Mouse (Mus musculus): ENCODE results near the gene Rnasek.

The Rnasek gene

DNA sequence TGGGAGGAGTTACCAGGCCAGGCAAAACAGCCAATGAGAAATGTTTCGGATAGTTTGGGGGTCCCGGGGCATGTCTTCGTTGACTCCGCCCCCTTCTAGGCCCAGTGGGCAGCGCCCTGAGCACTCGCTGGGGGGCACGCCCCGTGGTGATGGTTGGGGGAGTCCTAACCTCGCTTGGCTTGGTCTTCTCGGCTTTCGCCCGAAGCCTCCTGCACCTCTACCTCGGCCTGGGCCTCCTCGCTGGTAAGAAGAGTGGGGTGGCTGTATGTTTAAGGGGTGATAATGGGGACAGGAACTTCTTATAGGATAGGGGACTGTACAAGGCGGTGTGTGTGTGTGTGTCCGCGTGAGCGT is 24.8 kb downstream of the Rnasek start:
- DNase-seq: no peak

DNA sequence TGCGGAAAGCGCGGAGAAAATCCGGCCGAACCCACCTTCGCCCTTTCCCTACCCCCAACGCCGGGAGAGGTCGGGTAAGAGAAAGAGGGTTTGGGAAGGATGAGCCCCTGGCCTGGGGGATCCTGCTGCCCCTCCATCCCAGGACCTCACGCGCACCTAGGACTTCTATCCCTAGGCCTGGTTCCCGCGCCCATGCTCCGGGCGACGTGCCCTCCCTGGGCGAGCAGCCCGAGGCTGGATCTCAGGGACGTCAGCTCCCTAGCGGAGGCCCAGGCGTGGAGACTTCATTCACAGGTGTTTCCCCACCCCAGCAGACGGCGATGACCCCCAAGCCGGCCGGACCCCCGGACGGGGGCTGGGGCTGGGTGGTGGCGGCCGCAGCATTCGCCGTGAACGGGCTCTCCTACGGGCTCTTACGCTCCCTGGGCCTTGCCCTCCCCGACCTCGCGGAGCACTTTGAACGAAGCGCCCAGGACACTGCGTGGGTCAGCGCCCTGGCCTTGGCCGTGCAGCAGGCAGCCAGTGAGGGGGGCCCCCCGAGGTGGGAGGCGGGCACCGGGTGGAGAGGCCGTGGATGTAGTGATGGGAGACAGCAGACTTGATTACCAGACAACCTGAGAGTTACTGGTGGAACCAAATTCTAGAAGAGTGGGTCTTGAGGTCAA is 25.3 kb downstream of the Rnasek start:
- DNase-seq: peak in 1 of 2 experiments; percentile 32

DNA sequence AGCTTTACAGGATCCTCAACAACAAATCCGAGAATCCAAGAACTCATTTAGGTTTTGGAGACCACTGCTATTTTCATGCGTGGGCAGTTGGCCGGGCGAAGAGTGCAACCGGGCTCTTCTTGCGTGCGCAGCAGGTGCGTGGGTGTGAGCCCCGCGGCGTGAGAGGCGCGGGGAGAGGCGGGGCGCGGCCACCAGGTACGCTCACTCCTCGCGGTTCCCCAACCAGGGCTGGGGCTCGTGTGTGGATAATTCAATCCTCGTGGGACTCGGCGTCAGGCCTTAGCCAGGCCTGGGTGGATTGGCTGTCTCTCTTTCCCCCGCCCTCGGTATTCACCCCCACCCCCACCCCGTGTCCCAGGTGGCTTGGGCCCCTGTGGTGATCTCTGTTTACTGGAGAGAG is 25.9 kb downstream of the Rnasek start:
- DNase-seq: peak; percentile 30 to 32

DNA sequence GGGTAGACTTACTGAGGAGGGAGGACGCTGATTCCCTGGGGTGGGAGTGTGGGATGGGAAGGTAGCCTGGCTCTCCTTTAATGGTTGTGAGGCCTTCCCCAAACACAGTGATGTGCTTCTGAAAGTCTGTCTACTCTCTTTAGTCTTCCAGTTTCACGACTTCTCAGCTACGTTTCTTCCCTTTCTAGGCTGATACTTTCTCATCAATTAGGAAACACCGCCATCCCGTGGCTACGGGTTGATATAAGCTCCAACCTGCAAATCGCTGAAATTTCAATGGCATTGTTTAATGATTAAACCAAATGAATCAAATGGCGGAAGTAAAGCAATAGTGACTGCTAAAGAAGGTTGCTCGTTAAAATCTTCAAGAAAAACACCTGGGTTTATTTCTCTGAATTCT is 26.7 kb downstream of the Rnasek start:
- DNase-seq: peak; percentile 70 to 77

DNA sequence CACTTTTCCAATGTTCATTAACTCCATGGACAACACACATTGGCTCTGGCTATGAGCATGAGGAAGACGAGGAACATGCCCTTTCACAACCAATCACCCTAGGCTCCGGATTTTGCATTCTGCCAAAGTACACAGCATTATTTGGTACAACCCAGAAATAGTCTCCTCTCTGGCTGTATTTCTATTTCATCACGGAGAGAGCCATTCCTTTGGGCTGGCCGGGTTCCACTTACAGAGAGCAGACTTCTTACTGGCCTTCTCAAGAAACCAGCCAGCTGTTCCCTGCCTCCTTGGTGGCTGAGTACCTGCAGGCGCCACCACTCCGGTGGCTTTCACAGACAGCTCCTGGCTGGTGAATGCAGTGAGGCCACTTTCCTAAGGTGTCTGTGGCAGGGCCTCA is 27.2 kb downstream of the Rnasek start, which contains the start of gene Slc16a11:
TSS of gene Slc16a11 (plus strand) at position 330 of the 400 bp plus-strand sequence.
- DNase-seq: no peak

DNA sequence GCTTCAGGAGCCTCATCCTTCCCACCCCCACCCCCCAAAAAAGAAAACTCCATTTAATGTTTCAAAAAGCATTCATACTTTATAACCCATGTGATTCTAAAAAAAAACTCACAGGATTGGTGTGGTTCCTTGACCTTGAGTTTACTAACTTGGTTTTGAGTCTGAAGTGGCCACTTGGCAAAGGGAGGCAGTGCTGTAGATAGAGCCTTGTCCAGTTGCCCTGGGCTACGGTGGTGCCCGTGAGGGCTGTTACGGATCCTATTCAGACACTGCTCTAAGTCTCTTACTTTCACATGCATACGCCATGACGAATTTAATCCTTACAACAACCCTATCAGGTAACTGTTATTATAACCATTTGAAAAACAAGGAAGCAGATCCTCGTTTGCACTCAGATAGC is 27.7 kb downstream of the Rnasek start:
- no peak for DNase-seq

DNA sequence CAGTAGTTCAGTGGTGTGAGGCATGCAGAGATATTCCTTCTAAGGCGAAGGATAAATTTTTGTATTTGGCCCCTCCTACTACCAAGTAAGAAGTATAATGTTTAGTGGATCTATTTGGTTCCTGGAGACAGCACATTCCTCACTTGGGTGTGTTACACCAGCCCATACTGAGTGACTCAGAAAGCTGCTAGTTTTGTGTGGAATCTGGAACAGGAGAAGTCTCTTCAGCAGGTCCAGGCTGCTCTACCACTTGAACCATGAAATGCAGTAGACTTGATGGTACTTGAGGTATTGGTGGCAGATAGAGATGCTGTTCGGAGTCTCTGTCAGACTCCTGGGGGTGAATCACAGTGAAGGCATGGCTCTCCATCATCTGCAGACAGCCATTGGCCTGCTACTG is 29.0 kb downstream of the Rnasek start:
- DNase-seq: no peak

DNA sequence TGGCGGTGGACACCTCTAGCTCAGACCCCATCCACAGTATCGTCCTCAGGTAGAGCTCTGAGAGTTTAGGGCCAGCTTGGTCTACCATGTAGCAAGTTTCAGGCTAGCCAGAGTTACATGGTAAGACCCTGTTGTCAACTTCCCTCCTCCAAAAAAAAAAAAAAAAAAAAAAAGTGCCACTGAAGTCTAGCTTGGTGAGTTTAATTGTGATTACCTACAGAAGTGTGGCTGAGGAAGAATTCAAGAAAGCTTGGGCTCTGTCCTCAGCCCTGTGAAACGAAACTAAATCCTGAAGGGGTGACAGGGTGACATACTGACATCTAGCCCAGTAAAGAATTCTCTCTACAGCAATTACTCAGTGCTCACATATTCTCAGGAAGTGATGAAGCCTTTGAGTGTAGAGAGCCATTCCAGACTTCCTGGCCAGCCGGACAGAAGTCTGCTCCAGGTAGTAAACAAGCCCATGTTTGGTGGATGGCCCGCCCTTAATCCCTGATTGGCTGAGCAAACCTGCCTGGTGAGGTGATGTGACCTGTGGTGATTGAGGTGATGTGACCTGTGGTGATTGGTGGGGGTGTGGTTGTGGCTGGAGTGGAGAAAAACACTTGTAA is 30.8 kb downstream of the Rnasek start:
- no peak for DNase-seq

DNA sequence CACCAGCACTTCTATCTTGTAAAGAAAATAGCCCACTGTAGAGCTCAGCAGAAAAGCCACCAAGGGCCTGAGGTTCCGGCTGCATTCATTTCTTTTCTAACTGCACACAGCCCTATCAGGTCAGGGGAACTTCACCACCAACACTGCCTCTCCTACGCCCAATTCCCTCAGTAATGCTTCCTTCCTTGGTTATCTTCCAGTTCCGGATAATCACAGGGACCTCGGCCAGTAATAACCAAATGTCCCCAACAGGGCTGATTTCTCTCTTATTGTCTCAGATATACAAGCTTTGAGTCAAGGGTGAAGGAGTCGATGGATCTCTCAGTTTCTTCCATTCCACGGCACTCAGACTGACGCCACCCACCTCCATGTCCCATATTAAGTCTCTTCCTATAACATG is 32.4 kb downstream of the Rnasek start:
- no peak for DNase-seq

DNA sequence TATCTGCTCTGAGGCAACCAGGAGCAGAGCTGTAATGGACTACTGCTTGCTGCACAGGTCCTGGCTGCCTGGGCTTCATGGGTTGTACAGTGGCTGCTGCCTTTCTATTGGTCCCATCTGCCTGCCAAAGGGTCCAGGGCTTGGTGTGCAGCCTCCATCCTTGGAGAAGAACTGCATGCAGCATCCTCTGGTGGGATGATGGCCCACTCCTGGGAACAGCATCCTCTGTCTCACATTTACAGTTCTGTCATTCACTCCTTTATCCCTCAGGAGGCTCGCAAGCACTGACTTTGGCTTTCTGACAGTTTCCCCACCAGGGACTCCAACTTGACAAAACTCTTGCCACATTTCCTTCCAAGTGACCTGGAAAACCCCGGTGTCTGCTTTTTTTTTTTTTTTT is 32.8 kb downstream of the Rnasek start:
- DNase-seq: no peak

DNA sequence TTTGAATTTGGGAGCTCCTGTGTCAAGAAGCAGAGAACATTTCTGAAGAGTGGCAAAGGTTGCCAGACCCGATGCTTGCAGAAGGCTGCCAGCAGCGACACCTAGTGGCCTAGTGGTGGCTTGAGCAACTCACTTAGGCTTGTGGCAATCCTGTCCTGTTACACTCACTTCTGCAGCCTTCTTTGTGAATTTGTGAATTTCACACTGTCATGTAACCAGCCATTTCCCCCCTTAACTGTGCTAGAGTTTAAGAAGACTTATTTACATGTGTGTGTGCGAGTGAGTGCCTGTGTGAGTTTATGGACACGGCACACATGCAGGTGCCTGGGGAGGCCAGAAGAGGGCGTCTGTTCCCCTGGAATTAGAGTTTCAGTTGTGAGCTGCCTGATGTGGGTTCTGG is 38.0 kb downstream of the Rnasek start:
- peak; percentile 80 to 82 for DNase-seq

DNA sequence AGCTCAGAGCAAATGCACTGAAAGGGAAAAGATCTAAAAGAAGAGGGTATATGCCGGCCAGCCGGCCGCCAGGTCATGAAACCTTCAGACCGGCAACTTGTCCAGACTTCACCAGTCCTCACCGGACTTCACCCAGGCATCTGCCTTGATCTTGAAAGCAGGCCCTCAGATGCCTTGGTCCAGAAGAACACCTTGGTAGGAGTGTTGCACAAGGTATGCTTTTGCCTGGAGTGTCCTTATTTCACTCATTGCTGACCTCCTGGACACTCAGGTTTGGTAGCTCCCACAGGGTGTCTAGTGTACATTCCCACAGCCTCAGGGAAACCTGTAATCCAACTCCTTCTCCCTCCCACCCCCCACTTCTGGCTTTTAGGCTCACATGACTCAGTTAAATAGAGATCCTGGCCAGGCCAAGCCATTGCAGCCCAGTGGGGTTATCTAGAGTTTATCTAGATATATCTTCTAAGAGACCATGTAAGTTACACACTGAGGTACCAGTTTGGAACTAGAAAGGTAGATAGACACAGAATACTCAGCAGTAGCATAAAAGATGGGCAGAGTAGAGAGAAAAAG is 39.5 kb downstream of the Rnasek start:
- DNase-seq: no peak

DNA sequence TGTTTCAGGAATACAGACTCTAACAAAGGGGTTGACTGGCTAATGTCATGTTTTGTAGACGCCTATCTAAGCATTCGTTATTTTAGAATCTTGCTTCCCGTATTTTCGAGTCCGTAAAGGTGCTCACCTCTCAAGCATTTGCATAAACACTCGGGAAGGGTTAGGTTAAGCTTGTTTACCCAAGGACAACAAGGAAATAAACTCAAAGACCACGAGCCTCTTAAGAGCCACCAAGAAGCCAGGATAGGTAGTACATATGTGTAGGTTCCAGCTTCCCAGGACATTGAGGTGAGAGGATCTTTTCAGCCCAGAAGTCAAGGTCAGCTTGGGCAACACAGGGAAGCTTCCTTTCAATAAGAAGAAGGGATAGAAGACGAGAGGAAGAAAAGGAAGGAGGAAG is 40.5 kb downstream of the Rnasek start:
- DNase-seq: no peak

DNA sequence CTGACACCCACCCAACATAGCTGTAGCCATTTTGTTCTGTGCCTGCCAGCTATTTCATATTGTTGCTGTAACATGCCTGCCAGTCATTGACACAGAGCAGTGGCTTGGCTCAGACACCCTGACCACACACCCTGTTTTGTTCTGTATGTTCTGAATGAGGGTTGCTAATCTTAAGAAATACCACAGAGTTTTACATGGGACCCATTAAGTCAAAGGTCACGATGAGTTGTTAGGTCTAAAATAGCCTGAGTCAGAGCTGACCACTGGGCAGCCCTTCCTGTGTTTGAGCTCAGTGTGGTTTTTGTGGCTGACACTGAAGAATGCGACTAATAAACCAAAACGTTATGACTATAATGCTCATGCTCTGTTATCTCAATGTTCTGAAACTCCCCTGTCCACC is 41.3 kb downstream of the Rnasek start:
- DNase-seq: no peak

DNA sequence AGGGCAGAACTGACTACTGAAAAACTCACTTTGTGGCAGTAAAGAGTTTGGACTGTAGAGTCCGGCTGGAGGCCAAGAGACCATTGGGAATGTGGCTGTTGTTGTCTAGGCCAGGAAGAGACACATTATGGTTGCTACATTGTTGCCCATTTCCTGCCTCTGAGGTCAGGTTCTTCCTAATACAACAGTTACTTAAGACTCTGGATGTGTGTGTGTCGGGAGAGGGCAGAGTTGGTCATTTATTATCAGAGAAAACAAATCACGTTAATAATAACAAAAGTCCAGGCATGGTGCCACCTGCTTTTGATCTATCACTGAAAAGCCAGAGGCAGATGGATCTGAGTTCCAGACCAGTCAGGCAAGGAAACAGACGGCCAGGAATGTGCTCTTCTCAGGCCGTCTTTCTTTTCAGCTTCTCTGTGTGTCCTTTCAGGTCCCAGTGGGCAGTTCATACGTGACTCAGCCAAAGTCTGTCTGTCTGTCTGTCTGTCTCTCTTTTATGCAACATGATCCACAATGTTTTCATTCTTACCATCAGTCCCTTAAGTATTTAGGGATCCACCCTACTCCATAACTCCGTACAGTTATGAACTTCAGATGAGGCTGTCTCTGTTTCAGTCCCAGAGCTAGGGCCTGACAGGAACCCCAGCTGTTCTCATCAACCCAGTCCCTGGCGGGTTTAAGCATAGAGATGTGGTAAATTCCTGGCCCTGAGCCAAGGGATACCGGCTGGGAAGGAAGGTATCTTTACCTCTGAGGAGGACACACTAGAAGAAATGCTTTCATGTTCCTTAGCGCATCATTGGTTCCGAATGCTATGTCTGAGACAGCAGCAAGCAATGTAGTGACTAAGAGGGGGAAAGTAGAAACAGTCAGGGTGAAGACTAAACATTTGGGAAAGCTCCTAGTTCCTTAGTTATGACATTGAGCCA is 46.0 kb downstream of the Rnasek start:
- DNase-seq: no peak

DNA sequence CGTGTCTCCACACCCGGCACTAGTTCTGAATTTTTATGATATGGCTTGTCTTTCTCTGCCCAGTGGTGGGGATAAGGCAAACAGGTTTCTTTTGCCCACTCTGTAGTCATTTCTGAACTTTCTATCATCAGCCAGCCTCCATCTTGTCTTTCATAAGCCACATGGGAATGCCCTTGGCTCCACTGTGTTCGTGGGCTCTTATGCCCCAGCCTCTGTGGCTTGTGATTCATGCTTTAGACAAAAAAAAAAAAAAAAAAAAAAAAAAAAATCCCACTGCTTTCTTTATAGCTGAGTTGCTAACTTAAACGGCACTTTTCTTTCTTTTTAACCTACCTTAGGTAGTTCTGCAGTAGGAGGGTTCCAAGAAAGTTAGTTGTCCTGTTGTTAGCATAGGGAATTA is 47.5 kb downstream of the Rnasek start:
- DNase-seq: no peak

DNA sequence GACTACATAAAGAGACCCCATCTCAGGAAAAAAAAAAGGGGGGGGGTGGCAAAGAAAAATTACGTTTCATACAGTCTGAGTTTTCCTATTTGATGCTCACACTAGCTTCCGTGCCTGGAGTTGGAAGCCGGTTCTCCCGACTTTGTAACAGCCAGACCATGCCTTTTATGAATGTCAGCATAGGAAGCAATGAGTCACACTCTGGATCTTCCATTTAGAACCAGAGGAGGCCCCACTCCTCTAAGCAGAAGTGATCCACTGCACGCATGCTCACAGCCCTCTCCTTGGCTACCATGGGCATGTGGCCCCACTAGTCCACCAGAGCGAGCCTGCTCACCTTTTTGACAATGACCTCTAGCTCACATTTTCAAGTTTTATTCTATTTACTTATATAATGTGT is 48.5 kb downstream of the Rnasek start:
- DNase-seq: no peak

DNA sequence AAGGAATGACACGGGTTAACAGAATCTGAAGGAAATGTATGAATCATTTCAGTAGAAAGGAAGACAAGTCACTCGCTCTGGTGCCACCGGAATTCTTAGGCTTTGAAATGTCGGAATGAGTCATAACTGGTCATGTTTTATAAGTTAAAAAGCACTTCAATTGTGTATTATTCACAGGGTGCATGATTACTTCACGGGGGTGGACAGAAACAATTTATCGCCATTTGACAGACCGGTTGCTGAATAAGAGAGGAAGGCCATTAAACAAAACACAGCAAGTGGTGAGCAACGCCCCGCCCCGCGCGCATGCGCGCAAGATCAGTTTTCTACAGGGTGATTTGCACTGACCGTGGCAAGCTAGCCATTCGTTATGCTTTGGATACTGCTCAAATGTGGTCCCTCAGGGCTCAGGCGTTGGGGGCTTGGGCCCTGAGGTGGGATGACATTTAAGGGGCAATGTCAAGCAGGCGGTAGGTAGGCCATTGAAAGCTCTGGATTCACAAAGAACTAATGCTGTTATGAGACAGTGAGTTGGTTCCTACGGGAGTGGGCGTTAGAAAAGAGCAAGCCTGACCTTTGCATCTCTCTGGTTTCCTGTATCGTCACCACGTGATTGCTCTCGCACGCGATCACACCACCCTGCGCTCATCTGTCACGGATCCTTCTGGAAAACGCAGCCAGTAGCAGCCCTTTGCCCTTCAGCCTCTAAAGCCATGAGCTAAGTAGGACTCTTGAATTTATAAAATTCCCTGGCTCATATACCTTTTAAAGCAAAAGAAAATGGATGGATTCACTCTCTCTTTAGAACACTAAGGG is 50.1 kb downstream of the Rnasek start:
- no peak for DNase-seq

All from B cell, adult 2 months (primary cell).